Mouse (Mus musculus): Measurements from ENCODE around the gene Ttc25. TPM values are rescaled to one million over a fixed set of nuclear protein-coding genes. Genes with fewer than 3 reads are reported as not detected.
"Not testable (repeated sequence)": the region's sequence is repeated elsewhere in the genome, so short reads cannot be mapped to it uniquely, and the experiment has no call there.

Ttc25 gene
- polyA plus RNA-seq, 1 experiment from 2014 or later, result 1.5 TPM

DNA sequence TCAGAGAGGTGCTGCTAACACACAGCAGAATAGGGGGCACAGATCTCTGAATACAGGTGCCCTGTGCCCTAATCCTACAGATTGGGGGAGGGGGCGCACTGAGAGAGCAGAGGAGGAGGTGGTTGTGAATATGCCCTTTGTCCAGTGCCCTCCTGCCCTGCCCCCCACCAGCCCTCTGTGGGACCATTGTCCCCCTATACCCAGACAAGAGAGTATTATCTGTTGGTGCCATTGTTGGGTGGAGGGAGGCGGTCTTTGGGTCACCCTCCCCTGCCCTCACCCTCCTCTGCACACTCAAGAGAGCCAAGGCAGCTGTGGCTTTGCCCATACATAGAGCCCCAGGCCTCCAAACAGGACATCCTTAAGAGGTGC is 30.1 kb downstream of the Ttc25 start:
- Histone ChIP-seq H3K36me3 (peaks cover 19% of the 10 kb centered on the region), H3K9me3 (no peaks in the 10 kb centered on the region), H3K4me2 (replicated peaks) (peak overlapping the region; percentile 93), H3K27me3 (replicated peaks) (peaks cover 4% of the 10 kb centered on the region; the same call in 1 of the 2 replicates), H3K9ac (peak overlapping the region; percentile 70), H3K27ac (no peak overlapping the region), H3K4me1 (peaks cover 24% of the 10 kb centered on the region), H3K4me3 (peak overlapping the region; percentile 57)
- ATAC-seq (ENCODE audit: low FRiP score, low read depth), result 0 out of 2 replicates have a peak, but pooled peaks have one; percentile 33
- WGBS, result 28% methylated on average over 2 of the region's 2 CpGs

DNA sequence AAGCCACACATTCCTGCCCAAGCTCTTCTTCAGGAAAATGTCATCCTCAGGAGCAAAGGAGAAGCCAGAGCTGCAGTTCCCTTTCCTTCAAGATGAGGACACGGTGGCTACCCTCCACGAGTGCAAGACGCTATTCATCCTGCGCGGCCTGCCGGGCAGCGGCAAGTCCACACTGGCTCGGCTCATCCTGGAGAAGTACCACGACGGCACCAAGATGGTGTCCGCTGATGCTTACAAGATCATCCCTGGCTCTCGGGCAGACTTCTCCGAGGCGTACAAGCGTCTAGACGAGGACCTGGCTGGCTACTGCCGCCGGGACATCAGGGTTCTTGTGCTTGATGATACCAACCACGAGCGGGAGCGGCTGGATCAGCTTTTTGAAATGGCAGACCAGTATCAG is 30.8 kb downstream of the Ttc25 start:
- Histone ChIP-seq H3K4me1 (peaks cover 16% of the 10 kb centered on the region), H3K4me2 (replicated peaks) (peak overlapping the region; percentile 93), H3K36me3 (peaks cover 27% of the 10 kb centered on the region), H3K27me3 (replicated peaks) (peaks cover under 1% of the 10 kb centered on the region; the same call in 1 of the 2 replicates), H3K4me3 (no peak overlapping the region), H3K9ac (no peak overlapping the region), H3K27ac (no peak overlapping the region), H3K9me3 (no peaks in the 10 kb centered on the region)
- WGBS, result 76% methylated on average over 21 of the region's 21 CpGs
- ATAC-seq (ENCODE audit: low FRiP score, low read depth), result no peak

DNA sequence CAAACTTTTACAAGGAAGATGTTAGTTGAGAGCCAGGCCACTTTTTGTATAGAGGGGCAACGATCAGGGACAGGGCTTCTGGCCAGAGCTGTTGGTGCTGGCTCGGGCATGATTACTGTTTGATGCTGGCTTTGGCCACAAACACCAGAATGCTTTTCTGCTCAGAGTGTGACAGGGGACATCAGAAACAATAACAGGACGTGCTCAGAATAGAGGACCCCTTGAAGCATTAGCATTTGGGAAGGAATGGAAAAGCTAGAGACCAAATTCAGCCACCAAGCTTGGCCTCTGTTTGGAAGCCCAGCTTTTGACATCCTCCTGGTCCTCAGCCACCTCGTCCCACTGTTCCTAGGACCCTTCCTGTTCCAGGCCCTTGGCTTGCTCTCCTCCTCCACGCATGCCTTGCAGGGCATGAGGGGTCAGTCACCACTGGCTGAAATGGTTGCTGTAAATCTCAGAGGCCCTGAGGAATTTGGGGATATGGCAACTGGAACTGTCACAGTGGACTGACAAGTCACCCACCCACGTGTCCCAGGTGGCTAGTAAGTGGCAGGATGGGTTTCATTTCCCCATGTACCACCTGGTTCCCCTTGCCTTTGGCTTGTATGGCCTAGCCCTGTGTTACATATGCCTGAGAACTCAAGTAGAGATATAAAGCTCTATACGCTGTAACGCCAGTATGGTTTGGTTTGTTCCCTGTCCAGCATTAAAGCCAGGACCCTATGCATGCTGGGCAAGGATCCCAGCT is 32.6 kb downstream of the Ttc25 start:
- Histone ChIP-seq H3K27me3 (replicated peaks) (no peaks in the 10 kb centered on the region), H3K4me1 (peaks cover 15% of the 10 kb centered on the region), H3K27ac (no peak overlapping the region), H3K4me2 (replicated peaks) (no peak overlapping the region), H3K9me3 (no peaks in the 10 kb centered on the region), H3K36me3 (peaks cover 44% of the 10 kb centered on the region), H3K4me3 (no peak overlapping the region), H3K9ac (no peak overlapping the region)
- no peak for ATAC-seq (ENCODE audit: low FRiP score, low read depth)
- WGBS, result 82% methylated on average over 8 of the region's 8 CpGs

DNA sequence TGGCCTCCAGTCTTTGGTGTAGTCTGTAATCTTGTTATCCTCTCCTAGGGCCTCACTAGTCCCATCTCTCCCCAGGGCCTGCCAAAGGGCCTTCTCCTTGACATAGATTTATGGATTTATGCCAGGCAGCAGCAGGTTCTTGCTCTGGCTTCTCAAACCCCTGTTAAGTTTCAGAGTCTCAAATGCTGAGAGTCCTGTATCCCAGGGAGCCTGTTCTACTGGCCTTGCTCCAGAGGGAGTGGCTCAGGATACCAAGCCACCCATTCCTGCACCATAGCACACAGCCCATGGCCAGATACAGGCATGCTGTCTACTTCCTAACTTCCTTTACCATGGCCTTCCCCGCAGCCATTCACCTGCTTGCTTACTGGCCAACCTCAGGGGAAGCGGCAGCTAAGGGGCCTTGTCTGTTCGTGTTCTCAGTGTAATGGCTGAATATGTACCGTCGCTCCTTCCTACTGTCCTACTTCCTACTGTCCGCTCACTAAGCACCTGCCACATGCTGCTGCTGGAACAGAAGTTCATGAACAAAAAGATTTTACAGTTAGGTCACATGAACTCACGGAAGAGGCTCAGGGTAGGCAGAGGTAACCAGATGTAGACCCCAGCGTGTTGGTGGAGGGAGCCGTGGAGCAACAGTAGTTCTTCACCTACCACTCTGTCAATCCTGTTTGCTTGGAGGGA is 33.9 kb downstream of the Ttc25 start:
- H3K4me1 ChIP-seq, result peaks cover 15% of the 10 kb centered on the region
- no peak overlapping the region for H3K27ac ChIP-seq
- H3K27me3 ChIP-seq (replicated peaks), result no peaks in the 10 kb centered on the region
- H3K4me2 ChIP-seq (replicated peaks), result no peak overlapping the region
- 95% methylated on average over 9 of the region's 9 CpGs for WGBS
- H3K4me3 ChIP-seq, result no peak overlapping the region
- H3K36me3 ChIP-seq, result peaks cover 57% of the 10 kb centered on the region
- no peak for ATAC-seq (ENCODE audit: low FRiP score, low read depth)
- no peak overlapping the region for H3K9ac ChIP-seq
- no peaks in the 10 kb centered on the region for H3K9me3 ChIP-seq

DNA sequence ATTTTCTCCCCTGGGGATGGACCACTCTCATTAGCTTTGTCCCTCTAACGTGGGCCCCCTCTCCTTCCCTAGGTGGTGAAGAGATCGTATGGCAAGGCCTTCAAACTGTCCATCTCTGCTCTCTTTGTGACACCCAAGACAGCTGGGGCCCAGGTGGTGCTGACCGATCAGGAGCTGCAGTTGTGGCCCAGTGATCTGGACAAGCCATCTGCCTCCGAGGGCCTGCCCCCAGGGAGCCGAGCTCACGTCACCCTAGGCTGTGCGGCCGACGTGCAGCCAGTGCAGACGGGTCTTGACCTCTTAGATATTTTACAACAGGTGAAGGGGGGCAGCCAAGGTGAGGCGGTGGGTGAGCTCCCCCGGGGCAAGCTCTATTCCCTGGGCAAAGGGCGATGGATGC is 34.9 kb downstream of the Ttc25 start:
- 90% methylated on average over 13 of the region's 13 CpGs for WGBS
- no peaks in the 10 kb centered on the region for H3K27me3 ChIP-seq (replicated peaks)
- no peak overlapping the region for H3K9ac ChIP-seq
- no peaks in the 10 kb centered on the region for H3K9me3 ChIP-seq
- no peak overlapping the region for H3K4me3 ChIP-seq
- peaks cover 9% of the 10 kb centered on the region for H3K4me1 ChIP-seq
- peaks cover 67% of the 10 kb centered on the region for H3K36me3 ChIP-seq
- no peak overlapping the region for H3K4me2 ChIP-seq (replicated peaks)
- ATAC-seq (ENCODE audit: low FRiP score, low read depth), result no peak
- no peak overlapping the region for H3K27ac ChIP-seq

DNA sequence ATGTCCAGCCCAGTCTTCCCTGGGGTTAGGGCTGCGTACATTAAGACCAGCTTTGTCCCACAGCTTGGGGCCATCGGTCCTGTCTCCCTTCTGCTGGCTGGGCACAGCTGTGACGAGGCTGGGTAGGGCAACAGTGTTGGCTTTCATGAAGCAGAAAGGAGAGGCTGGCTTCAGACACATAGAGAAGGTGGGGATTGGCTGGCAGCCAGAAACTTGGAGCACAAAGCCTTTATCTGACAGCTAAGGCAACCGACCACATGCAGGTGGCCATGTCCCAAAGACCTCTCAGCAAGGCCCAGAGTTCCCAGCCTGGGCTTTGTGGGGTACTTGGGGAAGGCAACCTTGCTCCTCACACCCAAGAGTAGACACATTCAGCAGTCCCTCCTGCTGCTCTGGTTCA is 36.3 kb downstream of the Ttc25 start:
- Histone ChIP-seq H3K9me3 (no peaks in the 10 kb centered on the region), H3K4me2 (replicated peaks) (no peak overlapping the region), H3K4me1 (no peaks in the 10 kb centered on the region), H3K27me3 (replicated peaks) (no peaks in the 10 kb centered on the region), H3K27ac (no peak overlapping the region), H3K9ac (no peak overlapping the region), H3K4me3 (no peak overlapping the region), H3K36me3 (peaks cover 82% of the 10 kb centered on the region)
- WGBS, result 79% methylated on average over 4 of the region's 4 CpGs
- ATAC-seq (ENCODE audit: low FRiP score, low read depth), result no peak

DNA sequence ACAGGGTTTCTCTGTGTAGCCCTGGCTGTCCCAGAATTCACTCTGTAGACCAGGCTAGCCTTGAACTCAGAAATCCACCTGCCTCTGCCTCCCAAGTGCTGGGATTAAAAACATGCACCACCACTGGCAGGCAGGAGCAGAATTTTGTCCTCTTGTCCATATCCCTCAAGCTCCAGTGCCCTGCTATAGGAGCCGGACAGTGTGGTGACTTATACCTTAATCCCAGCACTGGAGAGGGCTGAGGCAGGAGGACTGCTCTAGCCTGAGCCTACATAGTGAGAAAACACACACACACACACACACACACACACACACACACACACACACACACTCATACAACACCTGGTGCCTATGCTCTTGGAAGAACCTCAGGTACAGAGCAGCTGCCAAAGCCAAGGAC is 37.0 kb downstream of the Ttc25 start:
- H3K9me3 ChIP-seq; H3K4me1 ChIP-seq; H3K27ac ChIP-seq; ATAC-seq (ENCODE audit: low FRiP score, low read depth); H3K27me3 ChIP-seq (replicated peaks); H3K9ac ChIP-seq; H3K4me3 ChIP-seq; H3K4me2 ChIP-seq (replicated peaks): not testable (repeated sequence)
- WGBS, result 96% methylated on average over 1 of the region's 1 CpGs
- peaks cover 88% of the 10 kb centered on the region for H3K36me3 ChIP-seq

DNA sequence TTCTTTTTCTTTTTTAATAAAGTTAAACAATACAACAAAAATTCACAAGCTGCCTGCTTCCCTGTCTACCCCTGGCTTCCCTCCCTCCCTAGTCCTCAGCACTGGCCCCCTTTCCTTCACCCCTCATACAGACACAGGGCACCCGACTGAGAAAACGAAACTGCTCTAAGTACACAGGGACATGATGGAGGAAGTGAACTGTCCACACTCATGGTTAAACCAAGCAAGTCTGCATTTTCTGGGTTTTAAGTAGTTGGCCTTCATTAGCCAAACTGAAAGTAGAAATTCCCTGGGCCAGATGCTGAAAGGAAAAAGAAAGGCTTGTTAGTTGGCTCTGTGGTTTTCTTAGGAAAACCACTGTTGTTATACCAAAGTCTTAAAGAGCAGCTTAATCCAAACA is 37.4 kb downstream of the Ttc25 start:
- WGBS, result 91% methylated on average over 2 of the region's 2 CpGs
- H3K36me3 ChIP-seq, result peaks cover 92% of the 10 kb centered on the region

DNA sequence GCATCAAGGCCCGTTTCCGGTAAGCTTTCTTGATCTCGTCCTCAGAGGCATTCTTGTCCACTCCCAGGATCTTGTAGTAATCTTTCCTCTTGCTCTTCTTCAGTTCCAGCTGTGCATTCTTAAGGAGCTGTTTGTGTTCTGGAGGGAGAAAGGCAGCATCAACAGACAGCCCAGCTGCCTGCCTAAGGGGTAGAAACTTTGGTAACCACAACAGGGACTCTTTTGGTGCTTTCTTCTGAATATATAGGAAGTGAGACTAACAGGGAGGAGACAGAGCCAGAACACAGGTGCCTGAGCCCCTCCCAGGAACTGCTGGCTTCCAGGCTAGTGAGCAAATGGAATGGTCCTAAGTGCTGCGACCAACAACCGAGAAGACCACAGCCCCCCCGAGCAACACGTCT is 39.2 kb downstream of the Ttc25 start:
- Histone ChIP-seq H3K36me3 (peaks cover 99% of the 10 kb centered on the region), H3K4me2 (replicated peaks) (no peak overlapping the region), H3K9ac (no peak overlapping the region), H3K4me1 (no peaks in the 10 kb centered on the region), H3K27ac (no peak overlapping the region), H3K9me3 (no peaks in the 10 kb centered on the region), H3K4me3 (no peak overlapping the region), H3K27me3 (replicated peaks) (no peaks in the 10 kb centered on the region)
- 87% methylated on average over 7 of the region's 7 CpGs for WGBS
- no peak for ATAC-seq (ENCODE audit: low FRiP score, low read depth)

More for the DNA sequence above, 37.4 kb downstream of the Ttc25 start:
- Histone ChIP-seq H3K27ac (no peak overlapping the region), H3K4me1 (no peaks in the 10 kb centered on the region), H3K9ac (no peak overlapping the region), H3K27me3 (replicated peaks) (no peaks in the 10 kb centered on the region), H3K4me3 (no peak overlapping the region), H3K4me2 (replicated peaks) (no peak overlapping the region), H3K9me3 (no peaks in the 10 kb centered on the region)
- ATAC-seq (ENCODE audit: low FRiP score, low read depth), result no peak

DNA sequence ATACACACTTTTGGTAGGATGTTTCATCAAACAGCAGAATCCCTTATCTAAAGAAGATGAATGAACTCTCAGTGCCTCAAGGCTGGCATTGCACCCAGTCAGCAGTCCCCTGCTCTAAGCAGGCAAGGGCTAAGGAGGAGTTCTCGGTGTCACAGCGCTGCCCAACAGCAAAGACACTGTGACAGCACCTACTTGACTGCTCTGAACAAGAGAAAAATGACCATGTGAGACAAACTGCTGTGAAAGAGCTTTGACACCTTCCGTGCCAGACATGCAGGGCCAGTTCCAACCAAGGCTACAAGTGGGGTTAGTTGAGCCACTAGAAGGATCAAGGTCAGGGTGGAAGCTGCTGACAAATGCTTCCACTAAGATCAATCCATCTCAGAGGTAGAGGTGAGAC is 39.7 kb downstream of the Ttc25 start:
- Histone ChIP-seq H3K4me3 (no peak overlapping the region), H3K36me3 (peaks cover 99% of the 10 kb centered on the region), H3K27me3 (replicated peaks) (no peaks in the 10 kb centered on the region), H3K27ac (no peak overlapping the region), H3K9ac (no peak overlapping the region), H3K9me3 (no peaks in the 10 kb centered on the region), H3K4me1 (no peaks in the 10 kb centered on the region), H3K4me2 (replicated peaks) (no peak overlapping the region)
- ATAC-seq (ENCODE audit: low FRiP score, low read depth), result no peak
- 96% methylated on average over 3 of the region's 3 CpGs for WGBS

DNA sequence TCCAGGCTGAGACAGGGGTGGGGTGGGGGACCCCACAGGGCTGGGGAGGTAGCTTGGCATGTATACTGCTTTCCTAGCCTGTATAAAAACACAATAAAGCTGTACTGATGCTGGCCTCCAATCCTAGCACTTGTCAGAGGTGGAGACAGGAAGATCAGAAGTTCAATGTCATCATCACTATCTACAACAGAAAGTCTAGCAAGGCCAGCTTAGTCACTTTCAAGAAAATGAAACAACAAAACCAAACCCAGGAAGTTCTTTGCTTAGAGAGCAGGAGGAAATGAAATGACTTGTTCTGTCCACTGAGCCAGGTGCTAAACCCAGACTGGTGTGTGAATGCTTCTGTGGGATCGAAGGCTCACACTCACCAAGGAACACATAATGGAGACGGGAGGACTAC is 43.1 kb downstream of the Ttc25 start:
- H3K4me3 ChIP-seq, result no peak overlapping the region
- H3K4me1 ChIP-seq, result no peaks in the 10 kb centered on the region
- H3K27me3 ChIP-seq (replicated peaks), result no peaks in the 10 kb centered on the region
- H3K36me3 ChIP-seq, result peaks cover 95% of the 10 kb centered on the region
- no peak overlapping the region for H3K9ac ChIP-seq
- 91% methylated on average over 2 of the region's 2 CpGs for whole genome bisulfite sequencing
- no peak for ATAC-seq (ENCODE audit: low FRiP score, low read depth)
- no peaks in the 10 kb centered on the region for H3K9me3 ChIP-seq
- H3K27ac ChIP-seq, result no peak overlapping the region
- no peak overlapping the region for H3K4me2 ChIP-seq (replicated peaks)

DNA sequence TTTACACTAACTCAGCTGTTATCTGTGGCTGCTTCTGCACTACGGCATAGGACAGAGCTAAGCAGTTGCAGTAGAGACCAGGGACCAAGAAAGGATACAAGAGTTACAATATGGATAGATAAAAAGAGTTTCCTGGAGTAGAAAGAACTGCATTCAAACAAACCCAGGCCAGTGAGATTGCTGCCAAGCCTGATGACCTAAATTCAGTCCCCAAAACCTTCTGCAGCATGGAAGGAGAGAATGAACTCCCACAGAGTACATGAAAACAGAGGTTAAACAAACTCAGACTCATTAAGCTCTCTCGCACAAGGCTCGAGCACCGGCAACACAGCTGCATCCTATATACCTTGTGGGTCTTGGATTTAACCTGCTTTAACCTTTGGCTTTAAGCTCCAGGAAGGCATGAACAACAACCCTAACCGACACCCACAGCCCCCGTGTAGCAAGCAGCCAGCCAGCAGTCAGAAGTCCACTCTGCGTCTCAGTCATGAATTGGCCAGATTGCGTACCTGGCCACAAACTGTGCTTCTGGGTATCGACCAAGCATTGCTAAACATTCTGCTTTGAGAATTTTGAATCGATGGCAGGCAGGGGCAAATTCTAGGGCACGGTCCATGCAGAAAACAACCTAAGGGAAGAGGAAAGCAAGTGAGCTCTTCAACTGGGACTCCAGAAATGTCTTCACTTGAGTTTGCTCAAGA is 47.1 kb downstream of the Ttc25 start:
- Histone ChIP-seq H3K9me3 (no peaks in the 10 kb centered on the region), H3K36me3 (peaks cover 82% of the 10 kb centered on the region), H3K9ac (no peak overlapping the region), H3K4me3 (no peak overlapping the region), H3K27ac (no peak overlapping the region), H3K4me1 (no peaks in the 10 kb centered on the region), H3K27me3 (replicated peaks) (no peaks in the 10 kb centered on the region), H3K4me2 (replicated peaks) (no peak overlapping the region)
- WGBS, result 95% methylated on average over 11 of the region's 11 CpGs
- ATAC-seq (ENCODE audit: low FRiP score, low read depth), result no peak
